19 mouse cellular contexts compared by ENCODE assay signal in genomic region chr13:41235845-41236741, GRCm38 (mm10). TPM values are rescaled to one million over a fixed set of nuclear protein-coding genes. Genes with fewer than 3 reads are reported as not detected.
DNase-seq lines count a peak whose midpoint lies in the region; ATAC-seq and TF ChIP-seq lines count a peak whose summit lies in the region.
"Had no signal": no experiment of that assay in that cellular context is flagged by ENCODE, and none has a peak within 500 bp of the region (broad histone marks: within the 10 kb centered on the region; RNA-seq: fewer than 3 reads in every experiment).

No protein-coding gene starts in this region.

- peak overlapping the region; percentile 48 for H3K4me3 ChIP-seq in intestine, postnatal 0 days (ENCODE audit: low read depth, low read length)
- H3K4me3 ChIP-seq in kidney, embryonic 16.5 days (ENCODE audit: low read length), result peak overlapping the region; percentile 32
- peak overlapping the region; percentile 45 for H3K4me3 ChIP-seq in liver, embryonic 13.5 days (replicated peaks)
- peak overlapping the region; percentile 24 for H3K4me3 ChIP-seq in stomach, embryonic 16.5 days (replicated peaks; ENCODE audit: low read length)
- H3K4me3 ChIP-seq: heart, embryonic 13.5 days; lung, embryonic 15.5 days; midbrain, embryonic 10.5 days had no signal

- H3K27me3 ChIP-seq in intestine, postnatal 0 days (replicated peaks; ENCODE audit: control insufficient read depth, insufficient read depth, low read length), result no peaks in the 10 kb centered on the region
- H3K27me3 ChIP-seq in kidney, embryonic 16.5 days (ENCODE audit: insufficient read depth, low read length), result no peaks in the 10 kb centered on the region; the same call in 1 of the 2 replicates
- H3K27me3 ChIP-seq in liver, embryonic 13.5 days, result no peaks in the 10 kb centered on the region
- no peaks in the 10 kb centered on the region for H3K27me3 ChIP-seq in stomach, embryonic 16.5 days (ENCODE audit: control insufficient read depth, insufficient read depth, low read length)
- H3K27me3 ChIP-seq: lung, embryonic 15.5 days had no signal

- no peak for TF ChIP-seq CTCF in intestine, postnatal 0 days (IDR thresholded peaks at IDR 0.05; ENCODE audit: low read depth)

- peak overlapping the region; percentile 90 for H3K27ac ChIP-seq in intestine, postnatal 0 days (ENCODE audit: low read depth, low read length)
- peak overlapping the region; percentile 6; the same call in 1 of the 2 replicates for H3K27ac ChIP-seq in kidney, embryonic 16.5 days (ENCODE audit: low read length)
- peak overlapping the region; percentile 72 for H3K27ac ChIP-seq in liver, embryonic 13.5 days
- peak overlapping the region; percentile 50 for H3K27ac ChIP-seq in stomach, embryonic 16.5 days (ENCODE audit: low read length)
- H3K27ac ChIP-seq: heart, embryonic 13.5 days; lung, embryonic 15.5 days; midbrain, embryonic 10.5 days had no signal

- H3K9me3 ChIP-seq in intestine, postnatal 0 days (ENCODE audit: control insufficient read depth), result no peaks in the 10 kb centered on the region
- H3K9me3 ChIP-seq in kidney, embryonic 16.5 days (ENCODE audit: low read length), result no peaks in the 10 kb centered on the region
- no peaks in the 10 kb centered on the region for H3K9me3 ChIP-seq in liver, embryonic 13.5 days (replicated peaks)
- no peaks in the 10 kb centered on the region for H3K9me3 ChIP-seq in stomach, embryonic 16.5 days (replicated peaks; ENCODE audit: control insufficient read depth, low read length)
- H3K9me3 ChIP-seq: heart, embryonic 13.5 days; lung, embryonic 15.5 days; midbrain, embryonic 10.5 days had no signal

- no peaks in the 10 kb centered on the region for H3K36me3 ChIP-seq in intestine, postnatal 0 days (ENCODE audit: control insufficient read depth, insufficient read depth)
- H3K36me3 ChIP-seq in kidney, embryonic 16.5 days (ENCODE audit: insufficient read depth, low read length), result no peaks in the 10 kb centered on the region
- no peaks in the 10 kb centered on the region for H3K36me3 ChIP-seq in liver, embryonic 13.5 days
- no peaks in the 10 kb centered on the region for H3K36me3 ChIP-seq in stomach, embryonic 16.5 days (ENCODE audit: control insufficient read depth, insufficient read depth, low read length)
- H3K36me3 ChIP-seq: heart, embryonic 13.5 days; lung, embryonic 15.5 days; midbrain, embryonic 10.5 days had no signal

- H3K4me2 ChIP-seq in intestine, postnatal 0 days (replicated peaks; ENCODE audit: low read depth), result peak overlapping the region; percentile 68
- peak overlapping the region; percentile 19 for H3K4me2 ChIP-seq in kidney, embryonic 16.5 days (replicated peaks; ENCODE audit: low read depth, low read length)
- peak overlapping the region; percentile 41 for H3K4me2 ChIP-seq in liver, embryonic 13.5 days
- peak overlapping the region; percentile 22 for H3K4me2 ChIP-seq in stomach, embryonic 16.5 days (ENCODE audit: low read depth, low read length)
- H3K4me2 ChIP-seq: heart, embryonic 13.5 days; lung, embryonic 15.5 days had no signal

- no peak for DNase-seq in liver, embryonic 13.5 days
- DNase-seq in lung, postnatal 36 days, result no peak
- DNase-seq in adrenal gland, postnatal 14 days, result no peak
- no peak for DNase-seq in spleen, postnatal 36 days (ENCODE audit: low spot score in 2 of 2)
- no peak for DNase-seq in thymus, postnatal 25 days
- DNase-seq: cerebellum, adult 11-12 months; embryo, embryonic 11 days; gastrocnemius, postnatal 10 days; right cerebral cortex, postnatal 14 days; thymus, postnatal 14 days had no signal

- ATAC-seq in intestine, postnatal 0 days, result peak; percentile 71
- peak; percentile 26; the same call in 1 of the 2 replicates for ATAC-seq in kidney, embryonic 16.5 days (ENCODE audit: low FRiP score, low TSS enrichment)
- peak; percentile 52 for ATAC-seq in liver, embryonic 13.5 days (ENCODE audit: low read depth)
- ATAC-seq in stomach, embryonic 16.5 days (ENCODE audit: insufficient read depth, low FRiP score), result peak; percentile 62; the same call in 1 of the 2 replicates
- ATAC-seq: Patski had no signal

- peak overlapping the region; percentile 48 for H3K9ac ChIP-seq in intestine, postnatal 0 days (ENCODE audit: low read depth, low read length)
- peak overlapping the region; percentile 43 for H3K9ac ChIP-seq in kidney, embryonic 16.5 days (replicated peaks; ENCODE audit: low read length)
- H3K9ac ChIP-seq in liver, embryonic 13.5 days, result peak overlapping the region; percentile 56; the same call in 1 of the 2 replicates
- peak overlapping the region; percentile 4; the same call in 1 of the 2 replicates for H3K9ac ChIP-seq in stomach, embryonic 16.5 days (ENCODE audit: low read length)
- H3K9ac ChIP-seq: heart, embryonic 13.5 days; lung, embryonic 15.5 days had no signal

- WGBS in intestine, postnatal 0 days, result 25% methylated on average over 13 of the region's 13 CpGs
- WGBS in kidney, embryonic 16.5 days, result 56% methylated on average over 13 of the region's 13 CpGs
- WGBS in liver, embryonic 13.5 days (ENCODE audit: insufficient replicate concordance), result 55% methylated on average over 13 of the region's 13 CpGs
- WGBS in stomach, embryonic 16.5 days, result 51% methylated on average over 13 of the region's 13 CpGs

- no peaks in the 10 kb centered on the region for H3K4me1 ChIP-seq in intestine, postnatal 0 days (replicated peaks; ENCODE audit: control insufficient read depth, insufficient read depth, low read length)
- H3K4me1 ChIP-seq in kidney, embryonic 16.5 days (ENCODE audit: insufficient read depth, low read length), result no peaks in the 10 kb centered on the region
- no peaks in the 10 kb centered on the region for H3K4me1 ChIP-seq in liver, embryonic 13.5 days (replicated peaks)
- no peaks in the 10 kb centered on the region for H3K4me1 ChIP-seq in stomach, embryonic 16.5 days (ENCODE audit: control insufficient read depth, insufficient read depth, low read length)
- H3K4me1 ChIP-seq: heart, embryonic 13.5 days; lung, embryonic 15.5 days; midbrain, embryonic 10.5 days had no signal

RNA-seq across cellular contexts. Expression of gene Smim13, which starts 13.6 kb away (rescaled TPM):
- polyA plus RNA-seq in intestine, postnatal 0 days (2015; fragmentation: Nextera tagmentation; extraction: Ambion mirVana), result 4.8 and 5.3 TPM in 2 replicates
- polyA plus RNA-seq in kidney, embryonic 16.5 days (2015; fragmentation: Nextera tagmentation; extraction: Ambion mirVana), result 10.0 and 10.8 TPM in 2 replicates
- 5.4 and 6.6 TPM in 2 replicates for polyA plus RNA-seq in liver, embryonic 13.5 days (2015; fragmentation: Nextera tagmentation; extraction: Ambion mirVana)
- 14.1 and 14.4 TPM in 2 replicates for polyA plus RNA-seq in stomach, embryonic 16.5 days (2015; fragmentation: Nextera tagmentation; extraction: Ambion mirVana)
- total RNA-seq in adrenal gland, postnatal 14 days (2021), result 14.0 and 15.4 TPM in 2 replicates

RNA-seq across cellular contexts. Expression of gene Elovl2, which starts 15.9 kb away (rescaled TPM):
- polyA plus RNA-seq in intestine, postnatal 0 days (2015; fragmentation: Nextera tagmentation; extraction: Ambion mirVana), result 5.6 and 6.5 TPM in 2 replicates
- 23.3 and 23.7 TPM in 2 replicates for polyA plus RNA-seq in kidney, embryonic 16.5 days (2015; fragmentation: Nextera tagmentation; extraction: Ambion mirVana)
- polyA plus RNA-seq in liver, embryonic 13.5 days (2015; fragmentation: Nextera tagmentation; extraction: Ambion mirVana), result 24.3 and 34.8 TPM in 2 replicates
- 6.1 and 7.2 TPM in 2 replicates for polyA plus RNA-seq in stomach, embryonic 16.5 days (2015; fragmentation: Nextera tagmentation; extraction: Ambion mirVana)
- 2.7 and 44.4 TPM in 2 replicates for total RNA-seq in adrenal gland, postnatal 14 days (2021)
- polyA plus RNA-seq: Patski had no signal

RNA-seq across cellular contexts. Expression of gene Gm17364, which starts 37.7 kb away (rescaled TPM):
- not detected in 2 replicates for polyA plus RNA-seq in intestine, postnatal 0 days (2015; fragmentation: Nextera tagmentation; extraction: Ambion mirVana)
- polyA plus RNA-seq in kidney, embryonic 16.5 days (2015; fragmentation: Nextera tagmentation; extraction: Ambion mirVana), result not detected in 2 replicates
- polyA plus RNA-seq in liver, embryonic 13.5 days (2015; fragmentation: Nextera tagmentation; extraction: Ambion mirVana), result not detected in 2 replicates
- polyA plus RNA-seq in stomach, embryonic 16.5 days (2015; fragmentation: Nextera tagmentation; extraction: Ambion mirVana), result not detected in 2 replicates
- not detected in 2 replicates for total RNA-seq in adrenal gland, postnatal 14 days (2021)
- total RNA-seq: gastrocnemius, postnatal 10 days; left cerebral cortex, postnatal 25 days had no signal
- polyA plus RNA-seq: heart, embryonic 13.5 days; hindbrain, embryonic 11.5 days; lung, embryonic 15.5 days; midbrain, embryonic 10.5 days; Patski had no signal

Comparison
In these comparisons a context has a peak if more than half of its experiments do, and no peak if none do; other contexts are left out.
1. H3K27ac ChIP-seq: peak in every context shown above with its lines; median percentile 90 in intestine, postnatal 0 days; 72 in liver, embryonic 13.5 days; 50 in stomach, embryonic 16.5 days; 6 in kidney, embryonic 16.5 days.
2. H3K9ac ChIP-seq: peak in every context shown above with its lines; median percentile 56 in liver, embryonic 13.5 days; 48 in intestine, postnatal 0 days; 43 in kidney, embryonic 16.5 days; 4 in stomach, embryonic 16.5 days.